Mouse (Mus musculus) B cell, adult 2 months (primary cell): Measurements from ENCODE around the gene Sycn.

Source experiments
- DNase-seq, 2 experiments: peaks; one replicate each; pipeline ENCODE4 v3.0.0; 2022

Gene Sycn

GRCm38 (mm10) chr7:28587644-28588043 lies 47.0 kb downstream of the Sycn start:
- DNase-seq: no peak
